Mouse (Mus musculus): ENCODE measurements at regions not wholly inside any gene's neighbourhood (a gene's known extent, or its start where the extent isn't known, plus 50 kb on each side); places are given as distances from the start of the nearest gene placed in this dataset.

DNA sequence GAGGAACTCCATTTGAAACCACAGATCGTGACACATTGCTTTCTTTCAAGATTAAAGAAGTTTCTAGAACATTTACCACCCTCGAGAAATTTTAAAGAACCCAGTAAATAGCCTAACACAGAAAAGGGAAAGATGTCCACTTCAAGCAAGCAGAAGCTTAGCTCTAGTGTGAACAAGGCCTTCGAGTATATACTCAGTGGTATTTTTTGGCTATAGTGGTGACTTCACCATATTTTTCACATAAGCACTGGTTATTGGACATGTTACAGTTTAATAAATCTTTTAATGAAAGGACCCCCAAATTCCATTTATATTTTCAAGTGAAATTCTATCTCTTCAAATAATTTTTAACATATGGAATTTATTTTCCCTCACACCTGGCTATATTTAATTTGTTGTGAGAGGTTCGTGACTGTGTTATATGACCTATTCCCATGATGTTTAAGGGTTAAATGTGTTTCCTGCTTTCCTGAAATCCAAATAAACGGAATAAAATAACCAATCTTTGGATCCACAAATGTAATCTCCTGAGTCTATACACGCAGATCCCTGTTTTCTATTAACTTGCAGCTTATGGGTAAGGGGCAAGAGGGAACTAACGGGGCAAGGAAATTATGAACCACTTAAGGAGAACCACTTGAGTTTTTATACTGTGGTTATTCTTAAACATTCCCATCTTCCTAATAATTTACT lies 60.6 kb upstream of the Tas2r134 start:
- no peak for DNase-seq

DNA sequence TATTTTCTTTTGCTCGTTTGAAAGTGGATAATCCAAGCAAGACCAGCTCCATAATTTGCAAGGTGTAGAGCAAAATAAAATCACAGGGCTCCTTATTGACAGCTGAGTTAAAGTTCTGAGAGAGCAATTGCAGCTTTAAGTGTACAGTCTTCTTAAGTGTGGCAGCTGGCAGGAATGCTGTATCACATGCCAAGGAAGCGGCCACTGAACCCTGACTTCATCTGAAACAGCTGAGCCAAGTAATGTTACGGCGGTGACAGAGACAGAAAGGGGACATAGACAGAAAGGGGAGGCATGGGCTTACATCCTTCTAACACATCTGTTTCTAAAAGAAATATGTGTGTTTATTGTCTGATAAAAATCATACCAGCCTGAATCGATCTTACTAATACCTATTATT lies 63.4 kb upstream of the Tas2r134 start:
- DNase-seq = peak; percentile 9

DNA sequence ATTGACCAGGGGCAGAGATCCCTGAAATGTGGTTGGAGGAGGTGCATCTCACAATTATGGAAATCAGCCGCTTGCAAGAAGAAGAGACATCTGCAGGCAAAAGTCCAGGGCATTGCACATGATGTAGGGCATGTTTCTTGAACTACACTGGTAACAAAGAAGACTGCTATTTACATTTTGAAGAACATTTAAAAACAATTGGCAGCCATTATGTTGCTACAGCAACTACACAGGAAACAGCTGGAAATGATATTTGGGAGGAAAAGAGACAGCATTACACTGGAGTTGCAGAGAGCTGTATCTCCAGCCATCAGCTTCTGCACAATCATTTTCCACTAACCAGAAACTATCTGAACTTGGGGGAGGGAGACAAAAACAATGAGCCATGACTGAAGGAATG lies 64.1 kb upstream of the Tas2r134 start:
- DNase-seq = no peak

DNA sequence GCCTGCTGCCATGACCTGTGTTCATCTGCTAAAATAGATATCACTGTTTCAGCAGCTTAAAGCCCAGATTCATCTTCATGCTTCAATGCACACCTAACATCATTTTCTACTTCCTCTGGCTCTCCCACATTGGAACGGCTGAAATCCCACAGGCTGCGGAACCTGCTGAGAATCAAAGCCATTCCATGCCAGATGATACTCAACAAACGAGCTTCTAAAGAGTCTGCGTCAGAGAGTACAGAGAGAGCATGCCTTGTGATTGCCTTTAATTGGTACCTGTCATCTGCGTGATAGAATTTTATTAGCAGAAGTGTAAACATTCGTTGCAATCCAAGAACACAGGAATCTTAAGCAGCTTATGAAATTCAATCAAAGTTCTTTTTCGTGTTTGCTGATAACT lies 76.4 kb upstream of the Tas2r134 start:
- no peak for DNase-seq

DNA sequence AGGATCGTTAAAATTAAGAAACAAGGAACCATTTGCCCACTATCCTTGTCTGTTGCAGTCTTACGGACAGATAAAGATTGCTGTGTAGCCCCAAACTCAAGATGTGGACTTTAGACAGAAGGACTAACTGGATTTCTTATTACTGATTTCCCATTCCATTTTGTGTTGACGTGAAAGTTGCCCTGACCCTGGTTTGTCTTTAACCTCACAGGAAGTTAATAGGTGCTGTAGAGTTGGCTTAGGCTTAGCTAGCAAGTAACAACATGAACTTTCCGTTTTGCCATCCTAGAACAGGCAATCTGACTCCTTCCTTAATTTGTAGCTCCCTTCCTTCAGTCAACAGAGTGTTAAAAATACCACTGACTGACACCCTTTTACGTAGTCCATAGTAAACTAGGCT lies 78.2 kb upstream of the Tas2r134 start:
- no peak for DNase-seq

DNA sequence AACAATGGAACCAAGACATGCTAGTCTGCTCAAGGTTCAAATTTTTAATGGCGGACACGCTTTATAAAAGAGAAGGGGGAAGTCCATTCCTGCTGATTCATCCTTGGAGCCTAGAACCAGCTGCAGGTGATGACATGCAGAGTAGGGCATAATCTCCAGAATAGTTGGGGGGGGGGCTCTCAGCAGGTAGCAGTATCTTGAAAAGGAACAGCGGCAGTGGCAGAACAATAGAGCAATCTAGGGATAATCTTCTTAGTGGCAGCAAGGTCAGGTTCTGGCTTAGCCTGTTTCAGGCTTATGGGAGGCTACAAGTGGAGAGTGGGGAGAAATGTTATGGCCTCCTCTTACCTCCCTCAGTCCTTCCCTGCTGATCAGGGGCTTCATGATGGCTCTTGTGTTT lies 81.1 kb upstream of the Tas2r134 start:
- DNase-seq = no peak

DNA sequence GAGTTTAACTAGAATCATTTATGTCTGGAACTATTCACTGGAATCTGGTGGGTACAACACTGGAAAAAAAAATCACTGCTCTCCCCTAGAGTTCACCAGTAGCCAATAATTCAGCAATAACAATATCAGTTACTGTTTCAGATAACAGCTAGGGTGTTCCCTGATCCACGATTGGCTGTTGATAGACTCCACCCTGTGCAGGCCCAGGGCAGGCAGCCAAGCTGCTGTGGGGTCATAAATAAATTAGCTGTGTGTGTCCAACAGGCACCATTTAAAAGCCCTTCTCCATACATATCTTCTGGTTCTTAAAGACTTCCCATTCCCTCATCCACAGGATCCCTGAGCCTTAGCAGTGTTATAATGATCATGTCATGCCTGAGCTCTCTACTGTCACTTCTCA lies 83.4 kb upstream of the Tas2r134 start:
- DNase-seq = no peak

DNA sequence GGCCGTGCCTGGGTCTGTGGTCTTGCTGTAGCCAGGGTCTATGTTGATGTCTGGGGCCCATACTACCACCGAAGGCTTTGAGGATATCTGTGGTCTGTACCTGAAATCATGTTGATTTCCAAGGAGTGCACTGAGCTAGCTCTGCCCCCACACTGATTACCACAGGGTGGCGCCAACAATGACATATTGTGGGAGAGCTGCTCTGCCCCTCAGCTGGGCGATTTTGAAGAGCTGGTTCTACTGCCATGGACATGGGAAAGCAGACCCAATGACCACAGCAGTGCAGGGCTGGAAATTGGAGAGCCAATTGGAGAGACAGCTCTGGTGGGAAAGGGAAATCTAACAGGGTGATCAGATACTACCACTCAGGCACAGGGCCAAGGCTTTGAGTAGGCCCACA lies 85.0 kb upstream of the Tas2r134 start:
- DNase-seq = peak; percentile 20

DNA sequence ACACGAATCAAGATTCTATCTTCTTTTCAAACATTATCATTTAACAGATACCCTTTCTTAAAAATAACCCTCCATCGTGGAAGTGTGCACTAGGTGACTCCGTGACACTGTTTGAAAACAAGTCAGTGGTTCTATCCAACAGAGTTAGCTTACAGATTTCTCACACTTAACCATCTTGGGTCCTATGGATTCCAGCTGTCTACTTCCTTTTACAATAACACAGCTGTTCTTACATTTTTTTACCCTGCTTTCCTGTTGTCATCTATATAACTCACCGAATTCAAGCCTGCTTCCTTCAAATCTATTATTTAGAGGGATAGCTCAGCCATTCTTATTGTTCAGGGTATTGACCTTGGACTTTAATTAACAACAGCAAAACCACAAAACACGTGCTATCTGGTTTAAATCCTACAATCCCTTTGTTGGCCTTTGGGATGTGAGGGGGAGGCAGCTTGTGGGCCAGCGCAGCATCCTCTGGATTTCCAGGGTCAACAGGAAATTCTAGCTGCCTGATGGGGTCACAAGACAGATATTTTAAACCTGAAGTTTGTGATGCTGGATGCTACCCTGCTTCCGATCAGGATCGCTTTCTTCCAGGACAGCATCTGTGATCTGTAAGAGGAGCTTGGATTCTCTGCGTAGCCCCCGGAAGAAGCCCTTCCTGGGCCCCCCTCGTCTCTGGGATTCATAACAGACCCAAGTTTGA lies 94.4 kb upstream of the Tas2r134 start:
- no peak for DNase-seq

DNA sequence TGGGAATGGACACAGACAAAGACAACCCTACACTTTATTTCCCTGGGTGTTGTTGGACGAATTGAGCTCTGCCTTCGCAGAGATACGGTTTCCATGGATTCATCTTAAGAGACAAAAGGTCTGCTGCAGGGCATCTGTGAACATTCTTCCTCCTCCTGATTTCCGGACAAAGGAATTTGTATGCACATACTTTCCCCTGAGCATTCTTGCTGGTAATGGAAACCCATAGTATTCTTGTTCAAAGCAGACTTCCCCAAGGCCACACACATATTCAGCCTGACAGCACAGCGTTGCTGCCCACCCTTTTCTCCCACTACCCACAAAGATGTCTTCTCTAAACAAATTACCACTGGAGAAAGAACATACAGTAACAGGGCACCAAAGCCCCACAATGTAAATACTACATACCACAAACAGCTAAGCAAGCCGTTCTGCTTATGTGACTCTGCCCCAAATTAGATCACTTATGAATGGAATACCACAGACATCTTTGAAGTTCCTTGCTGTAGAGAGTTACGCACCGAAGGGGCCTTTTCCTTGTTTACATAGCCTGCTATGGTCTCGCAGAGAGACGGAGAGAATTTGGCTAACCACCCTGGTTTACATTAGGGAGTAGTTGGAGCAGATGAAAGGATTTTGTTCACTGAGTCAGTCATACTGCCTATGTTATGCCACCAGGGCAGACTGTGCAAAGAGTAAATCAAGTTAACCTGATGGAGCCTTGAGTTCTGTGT lies 96.0 kb upstream of the Tas2r134 start:
- no peak for DNase-seq

DNA sequence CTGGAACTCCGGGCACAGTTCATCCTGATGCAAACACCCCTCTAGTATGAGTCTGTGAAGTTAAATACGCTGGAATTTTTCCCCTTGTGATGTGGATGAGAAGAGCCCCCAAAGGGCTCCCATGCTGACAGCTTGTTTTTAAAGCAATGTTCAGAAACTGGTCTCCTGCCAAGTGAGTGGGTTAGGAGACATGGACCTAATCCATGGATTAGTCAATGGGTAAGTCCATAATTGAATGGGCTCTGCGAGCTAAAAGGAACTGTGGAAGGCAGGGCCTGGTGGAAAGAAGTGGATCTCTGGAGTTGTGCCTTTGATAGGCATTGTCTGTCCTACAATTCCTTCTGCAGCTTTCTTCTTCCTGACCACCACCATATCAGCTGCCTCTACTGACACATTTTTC lies 104.5 kb upstream of the Tas2r134 start:
- DNase-seq = no peak

DNA sequence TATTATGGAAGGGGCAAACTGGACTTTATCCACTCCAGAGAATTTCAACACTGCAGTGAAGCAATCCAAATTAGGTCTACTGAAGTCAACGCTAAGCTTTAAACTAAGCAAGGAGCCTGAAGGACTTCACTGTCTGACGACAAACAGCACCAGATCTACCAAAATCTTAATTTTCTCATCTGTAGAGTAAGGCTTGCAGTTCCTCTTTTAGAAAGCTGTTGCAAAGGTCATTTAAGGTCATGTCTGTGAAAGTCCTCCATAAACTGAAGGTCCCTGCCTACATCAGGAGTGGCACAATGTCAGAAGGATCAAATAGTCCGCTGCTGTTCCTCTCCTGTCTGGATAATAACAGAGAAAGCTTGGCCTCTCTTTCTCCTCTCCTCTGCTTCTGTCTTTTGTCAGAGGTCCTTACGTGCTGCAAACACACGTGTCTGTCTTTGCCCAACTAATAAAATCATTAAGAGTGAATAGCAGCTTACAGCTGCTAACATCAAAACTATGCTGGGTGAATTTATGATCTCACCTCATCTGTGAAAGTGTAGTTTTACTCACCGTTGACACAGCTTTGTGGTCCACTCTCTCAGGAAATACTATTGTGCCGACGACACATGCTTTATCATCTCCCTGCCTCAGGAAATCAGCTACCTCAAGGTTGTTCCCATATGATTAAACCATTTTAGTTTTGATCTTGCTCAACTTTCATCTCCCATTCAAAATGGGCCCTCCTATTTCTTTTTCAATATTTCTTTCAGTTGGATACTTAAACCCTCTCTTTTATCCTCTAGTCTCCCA lies 117.9 kb upstream of the Tas2r134 start:
- no peak for DNase-seq

DNA sequence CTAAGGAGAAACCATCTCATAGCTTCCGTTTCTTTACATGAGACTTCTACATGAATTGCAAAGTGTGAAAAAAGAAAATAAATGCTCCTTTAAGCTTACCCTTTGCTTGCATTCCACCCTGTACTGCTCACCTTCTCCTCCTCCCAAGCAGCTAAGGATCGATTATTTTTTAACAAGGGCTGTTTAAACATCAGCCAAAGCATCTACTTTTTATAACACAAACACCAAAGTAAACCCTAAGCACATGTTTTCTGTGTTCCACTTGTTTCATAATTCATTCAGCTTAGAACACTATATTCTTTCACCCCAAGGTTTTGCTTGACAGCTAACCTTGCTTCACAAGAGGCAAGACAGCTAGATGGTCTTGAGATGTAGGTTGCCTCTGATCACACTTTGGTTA lies 129.4 kb upstream of the Tas2r134 start:
- no peak for DNase-seq

DNA sequence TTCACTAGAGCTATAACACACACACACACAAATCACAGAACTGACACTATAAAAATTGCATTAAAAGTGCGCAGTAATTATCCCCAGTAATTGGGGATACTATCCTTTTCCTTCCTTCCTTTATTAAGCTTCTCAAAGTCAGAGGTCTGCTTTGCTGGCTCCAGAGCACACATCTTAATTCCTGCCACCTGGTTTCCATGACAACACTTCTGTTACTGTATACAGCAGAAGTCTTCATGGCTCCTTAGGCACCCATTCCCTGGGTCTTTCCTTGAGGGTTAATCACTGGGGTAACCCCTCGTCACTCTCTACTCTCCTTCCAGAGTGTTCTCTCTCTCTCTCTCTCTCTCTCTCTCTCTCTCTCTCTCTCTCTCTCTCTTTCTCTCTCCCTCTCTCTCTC lies 153.6 kb upstream of the Tas2r134 start:
- DNase-seq = no peak

DNA sequence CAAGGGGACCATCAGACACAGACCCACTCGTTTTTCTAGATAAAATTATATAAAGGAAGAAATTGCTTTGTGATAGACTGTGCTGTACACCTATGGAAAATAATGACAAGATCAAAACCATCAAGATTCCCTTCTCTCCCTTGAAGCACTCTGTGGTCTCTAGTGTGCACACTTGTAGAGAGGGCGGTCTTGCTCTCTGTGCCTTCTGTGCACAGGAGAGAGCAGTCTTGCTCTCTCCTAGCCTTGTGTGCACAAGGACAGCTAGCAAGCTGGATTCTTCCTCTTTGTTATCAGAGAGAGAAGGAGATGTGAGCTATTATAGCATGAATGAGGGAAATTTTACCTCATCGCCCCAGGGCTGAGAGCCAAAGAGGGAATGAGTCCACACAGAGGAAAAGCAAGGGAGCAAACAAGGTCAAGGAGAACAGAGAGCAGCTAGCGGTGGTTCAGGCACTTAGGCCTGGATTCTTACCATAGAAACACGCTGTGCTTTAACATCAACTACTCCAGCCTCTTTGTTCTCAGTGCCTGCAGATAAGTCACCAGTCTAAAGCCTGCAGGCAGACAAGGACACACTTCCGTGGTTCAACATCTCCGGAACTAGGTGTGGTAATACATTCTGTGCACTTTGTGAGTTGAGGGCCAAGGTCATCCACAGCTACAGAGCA lies 160.2 kb upstream of the Tas2r134 start:
- DNase-seq = no peak

DNA sequence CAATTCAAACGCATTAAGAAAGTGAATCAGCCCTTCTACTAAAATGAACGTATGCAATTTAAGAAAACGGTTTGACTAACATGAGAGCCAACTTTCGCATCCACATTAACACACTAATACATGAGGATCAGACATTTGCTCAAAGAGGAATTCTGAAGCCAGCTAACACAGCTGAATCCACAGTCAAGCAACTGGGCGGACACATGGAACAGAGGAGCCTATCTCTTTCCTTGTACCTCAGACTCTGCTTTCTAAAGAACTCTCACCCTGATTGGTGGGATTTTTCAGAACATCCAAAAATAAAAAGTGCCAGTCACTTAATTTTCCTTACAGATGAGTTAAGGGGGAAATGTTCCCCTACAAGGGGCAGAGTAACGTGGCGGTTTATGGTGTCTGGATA lies 161.3 kb upstream of the Tas2r134 start:
- no peak for DNase-seq

DNA sequence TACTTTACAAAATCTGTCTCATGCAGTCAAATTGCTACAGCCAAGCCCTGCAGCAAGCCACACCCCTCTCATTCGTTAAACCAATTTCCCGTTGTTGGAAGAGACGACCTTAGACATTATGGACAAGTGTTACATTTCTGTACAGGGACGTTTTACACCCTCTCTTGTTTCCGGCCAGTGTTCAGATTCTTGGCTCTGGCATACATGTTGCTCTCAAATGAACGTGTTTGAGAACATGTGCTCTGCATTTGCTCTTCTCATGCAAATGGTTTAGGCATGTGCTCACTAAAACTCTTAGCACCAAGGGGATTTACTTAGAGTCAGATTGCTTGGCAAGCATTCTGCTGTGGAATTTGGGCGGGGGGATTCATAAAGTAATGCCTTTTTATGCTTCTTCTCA lies 161.7 kb upstream of the Tas2r134 start:
- no peak for DNase-seq

DNA sequence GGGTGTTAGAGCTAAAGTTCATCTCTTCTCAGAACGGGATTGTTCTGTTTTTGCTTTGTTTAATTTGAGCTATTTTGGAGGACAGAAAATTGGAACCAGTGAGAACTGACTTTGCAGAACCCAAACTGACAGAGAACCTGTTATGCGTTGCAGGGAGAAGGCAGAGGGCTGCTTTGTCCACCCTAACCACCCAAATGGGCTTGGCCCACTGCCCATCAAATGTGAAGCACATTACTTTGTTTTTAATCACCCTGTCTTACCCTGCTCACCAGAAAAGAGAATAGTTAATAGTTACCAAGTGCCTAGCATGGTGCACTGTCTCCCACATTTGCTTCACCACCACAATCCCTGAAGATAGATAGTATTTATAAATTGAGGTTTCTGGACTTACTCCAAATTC lies 163.0 kb upstream of the Tas2r134 start:
- no peak for DNase-seq

DNA sequence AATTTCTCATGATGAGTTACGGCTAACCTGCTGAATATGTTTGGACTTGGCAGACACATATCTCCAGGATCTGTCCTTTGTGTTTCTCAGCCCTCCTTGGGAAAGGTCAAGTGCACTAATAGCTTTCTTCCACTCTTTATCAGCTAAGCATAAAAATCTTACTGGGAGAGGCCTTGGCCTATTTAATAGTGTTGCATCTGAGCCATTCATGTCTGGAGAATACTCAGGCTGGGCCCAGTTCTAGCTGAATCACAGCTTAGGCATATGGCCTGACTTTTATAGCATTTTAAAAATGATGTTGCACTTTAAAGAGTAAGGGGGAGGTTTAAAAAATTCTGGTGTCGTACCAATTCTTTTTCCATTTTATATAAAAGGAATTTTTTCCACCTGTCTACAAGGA lies 166.4 kb upstream of the Tas2r134 start:
- DNase-seq = no peak

DNA sequence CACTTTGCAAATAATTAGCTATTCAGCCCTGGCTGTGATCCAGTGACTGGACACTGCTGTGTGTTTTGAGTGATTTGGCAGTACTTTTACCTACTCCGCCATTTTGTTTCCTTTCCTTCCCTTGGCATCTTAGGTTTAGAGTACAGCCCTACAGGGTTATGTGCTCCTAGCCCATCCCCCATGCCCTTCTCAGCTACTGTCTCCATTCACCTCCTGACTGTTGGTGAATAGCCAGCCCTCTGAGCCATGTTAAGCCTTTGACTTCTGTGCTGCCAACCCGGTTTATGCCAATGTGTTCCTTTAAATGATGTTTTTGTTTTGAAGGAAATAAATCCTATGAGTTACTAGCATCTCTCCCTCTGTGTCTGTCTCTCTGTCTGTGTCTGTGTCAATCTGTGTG lies 167.8 kb upstream of the Tas2r134 start:
- DNase-seq = no peak

DNA sequence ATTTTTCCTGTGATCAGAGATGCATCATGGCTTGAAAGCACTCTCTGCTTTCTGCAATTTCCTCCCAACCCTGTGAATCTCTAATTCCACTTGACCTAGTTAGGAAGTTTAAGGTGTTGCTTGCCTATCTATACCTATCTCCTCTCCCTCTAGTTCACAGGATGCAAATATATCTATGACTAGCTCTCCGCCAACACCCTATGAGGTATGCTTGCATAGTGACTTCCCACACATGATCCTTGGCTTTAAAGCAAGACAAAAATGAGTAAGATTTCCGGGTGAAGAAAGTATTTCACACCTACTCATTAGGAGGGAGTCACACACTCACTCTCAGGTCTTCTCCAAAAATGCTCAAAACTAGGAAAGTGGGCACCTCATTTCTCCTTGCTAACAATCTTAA lies 169.6 kb upstream of the Tas2r134 start:
- no peak for DNase-seq

DNA sequence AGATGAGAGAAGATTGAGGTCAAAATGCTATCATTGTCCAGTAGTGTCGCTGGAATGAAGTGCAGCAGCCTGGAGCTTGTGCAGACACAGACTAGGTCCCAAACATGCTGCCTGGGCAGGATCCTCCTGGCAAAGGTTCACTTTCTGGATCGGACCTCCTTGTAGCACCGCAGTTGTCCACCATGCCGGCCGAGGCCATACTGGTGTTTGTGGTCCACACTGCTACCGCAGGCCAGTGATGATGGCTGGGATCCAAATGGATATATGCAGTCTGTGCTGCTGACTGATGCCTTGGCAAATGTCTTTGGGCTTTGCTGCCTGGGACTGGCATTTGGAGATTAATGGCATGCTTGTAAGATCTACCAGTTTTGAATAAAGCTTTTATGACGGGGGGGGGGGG lies 174.5 kb upstream of the Tas2r134 start:
- no peak for DNase-seq

DNA sequence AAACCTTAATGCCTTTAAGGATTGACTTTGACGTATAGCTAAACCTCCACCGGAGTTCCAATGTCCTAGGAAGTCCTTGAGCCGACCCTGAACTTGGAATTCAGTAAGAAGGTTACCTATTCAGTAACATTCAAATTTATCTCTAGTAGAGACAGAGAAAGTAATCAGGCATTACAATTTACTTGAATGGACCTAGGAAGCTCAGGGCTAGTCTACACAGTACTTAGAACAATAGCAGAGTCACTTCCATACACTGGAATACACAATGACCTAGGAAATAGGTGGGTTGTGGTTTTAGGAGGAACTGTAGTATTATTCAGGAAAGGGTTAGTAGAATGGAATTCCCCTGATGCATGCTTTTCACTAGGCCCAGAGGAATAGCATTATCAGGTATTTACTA lies 179.2 kb upstream of the Tas2r134 start:
- no peak for DNase-seq
